Mouse (Mus musculus) urinary bladder, postnatal 4 days (tissue): ENCODE measurements at regions not wholly inside any gene's neighbourhood (a gene's known extent, or its start where the extent isn't known, plus 50 kb on each side); places are given as distances from the start of the nearest gene placed in this dataset.

Experiments
- DNase-seq, 2 experiments: peaks; one replicate each; pipeline ENCODE4 v3.0.0; 2021 to 2022; ENCODE audit warnings: low spot score in 2 of 2

DNA sequence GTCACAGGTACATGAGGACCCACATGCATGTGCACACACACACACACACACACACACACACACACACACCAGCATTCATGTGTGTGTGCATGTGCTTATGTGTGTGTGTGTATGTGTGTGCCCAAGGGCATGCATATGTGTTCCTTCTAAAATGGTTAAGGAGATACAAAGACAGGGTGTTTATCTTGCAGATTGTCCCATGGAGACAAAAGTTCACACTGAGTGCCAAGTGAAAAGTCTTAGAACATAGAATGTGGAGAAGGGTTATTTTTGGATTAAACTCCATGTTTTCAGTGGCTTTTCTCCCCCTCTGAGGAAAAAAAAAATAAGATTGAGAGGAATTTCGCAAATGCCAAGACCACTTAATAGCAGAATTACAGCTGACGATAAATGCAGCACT is 609.9 kb downstream of the Lmo4 start:
- DNase-seq: no peak

DNA sequence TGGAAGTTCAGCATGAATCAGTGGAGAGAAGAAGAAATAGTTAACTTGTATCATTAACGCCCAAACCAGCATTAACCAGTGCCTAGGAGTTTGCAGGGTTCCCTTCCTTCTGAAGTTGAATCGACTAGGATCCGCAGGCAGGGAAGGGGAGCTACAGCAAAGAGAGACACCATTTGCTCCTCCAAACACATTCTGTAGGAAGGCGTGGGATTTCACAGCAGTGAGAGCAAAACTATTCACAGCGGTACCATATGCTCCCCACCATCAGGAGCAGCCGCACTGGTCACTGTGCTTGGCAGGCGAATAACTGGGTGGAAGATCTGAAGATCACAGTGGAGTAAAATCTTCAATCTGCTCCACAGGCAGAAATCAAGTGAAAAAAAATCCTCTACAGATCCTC is 610.3 kb downstream of the Lmo4 start:
- DNase-seq: no peak

DNA sequence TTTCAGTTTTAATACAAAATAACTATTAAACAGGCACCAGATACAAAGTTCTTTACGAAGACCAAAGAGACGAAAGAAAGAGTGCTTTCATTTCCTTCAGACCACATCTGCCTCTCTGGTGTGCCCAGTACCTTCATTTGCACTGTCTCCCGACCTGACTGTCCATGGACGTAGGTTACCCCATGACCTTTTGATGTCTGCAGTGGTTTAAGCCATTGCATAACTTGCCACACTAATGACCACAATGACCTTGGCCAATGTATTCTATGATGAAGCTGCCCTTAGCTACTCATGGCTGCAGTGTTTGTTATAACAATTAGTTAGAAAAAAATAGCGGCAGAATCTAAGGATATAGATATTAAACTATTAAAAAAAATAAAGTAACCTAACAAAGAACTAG is 618.4 kb downstream of the Lmo4 start:
- DNase-seq: no peak

DNA sequence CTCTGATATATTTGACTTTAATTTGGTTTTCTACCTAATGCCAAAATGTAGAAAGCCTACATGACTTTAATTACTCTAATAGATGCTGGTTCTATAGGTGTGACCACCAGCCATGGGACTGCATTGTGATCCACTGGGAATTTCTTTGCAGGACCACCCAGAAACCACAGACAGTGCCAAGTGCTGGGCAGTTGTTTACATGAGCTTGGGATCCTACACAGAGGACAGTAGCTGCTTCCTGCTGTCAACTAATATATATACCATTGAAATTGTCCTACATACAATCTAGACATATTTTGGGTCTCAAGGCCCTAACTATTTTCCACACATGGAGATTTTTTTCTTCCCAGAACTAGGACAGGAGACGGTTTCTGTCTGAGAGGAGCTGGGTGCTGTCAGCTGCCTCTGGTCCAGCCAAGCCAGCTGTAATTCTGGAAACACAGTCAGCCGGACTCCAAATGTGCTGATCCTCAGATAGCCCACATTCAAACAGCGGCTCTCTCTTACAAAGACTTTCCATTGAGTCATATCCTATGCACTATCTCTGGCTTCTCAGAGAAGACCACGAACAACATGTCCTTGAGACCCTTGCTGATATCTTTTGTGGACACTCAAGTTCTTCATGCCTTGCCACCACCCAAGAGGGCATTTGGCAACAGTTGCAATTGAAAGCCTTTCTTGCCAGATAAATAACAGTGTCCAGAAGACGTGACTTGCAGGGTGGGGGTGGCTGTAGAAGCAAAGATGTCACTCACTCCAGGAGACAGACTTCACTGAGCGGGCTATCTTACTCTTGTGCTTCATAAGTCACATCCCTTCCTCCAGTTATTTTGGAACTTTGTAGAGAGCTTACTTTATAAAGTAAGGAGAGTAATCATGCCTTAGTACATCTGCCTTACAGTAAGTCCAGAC is 620.1 kb downstream of the Lmo4 start:
- DNase-seq: no peak

DNA sequence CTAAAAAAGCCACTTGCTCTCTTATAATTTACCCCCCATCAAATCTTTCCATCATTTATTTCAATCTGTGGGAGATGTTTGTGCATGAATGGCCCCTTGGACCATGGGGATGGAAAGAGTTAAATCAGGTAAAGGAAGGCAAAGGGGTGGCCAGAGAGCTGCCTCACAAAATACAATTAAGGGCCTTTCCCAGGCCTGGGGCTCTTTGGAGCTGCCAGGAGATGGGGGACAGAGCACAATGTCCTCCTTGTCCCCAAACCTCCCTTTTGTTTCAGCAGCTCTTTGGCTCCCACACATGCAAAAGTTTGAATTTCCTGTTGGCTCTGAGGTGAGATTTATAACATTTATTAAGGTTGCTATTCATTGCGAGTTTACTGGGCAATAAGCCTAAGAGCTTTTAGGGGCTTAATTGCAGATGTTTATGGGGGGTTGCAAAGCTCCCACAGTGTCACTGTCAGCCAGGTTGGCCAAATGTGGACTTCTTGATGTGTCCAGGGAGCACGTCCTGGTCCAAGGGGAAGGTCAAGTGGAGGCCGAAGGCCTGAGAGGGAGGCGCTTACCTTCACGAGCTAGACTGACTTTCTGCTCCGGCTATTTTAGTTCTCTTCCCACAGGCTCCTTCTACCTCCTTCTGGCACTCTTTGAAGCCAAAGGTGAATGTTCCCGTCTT is 628.5 kb downstream of the Lmo4 start:
- DNase-seq: no peak

DNA sequence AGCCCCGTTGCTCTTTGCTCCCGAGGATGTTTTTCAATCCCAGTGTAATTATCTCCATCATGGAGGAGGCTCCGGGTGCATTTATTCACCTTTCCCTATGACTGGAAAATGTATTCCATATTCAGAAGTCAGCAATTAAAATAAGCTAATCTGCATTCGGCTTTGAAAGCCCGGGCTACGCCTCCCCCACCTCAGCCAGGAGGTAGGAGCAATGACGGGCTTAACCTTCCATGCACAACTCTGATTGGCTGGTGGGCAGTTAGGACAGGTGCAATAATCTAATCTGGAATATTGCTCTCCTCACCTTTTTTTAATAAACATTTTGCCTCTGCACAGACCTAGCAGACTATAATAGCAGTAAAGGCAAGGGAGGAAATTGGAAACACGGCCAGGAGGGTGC is 629.3 kb downstream of the Lmo4 start:
- DNase-seq: no peak

DNA sequence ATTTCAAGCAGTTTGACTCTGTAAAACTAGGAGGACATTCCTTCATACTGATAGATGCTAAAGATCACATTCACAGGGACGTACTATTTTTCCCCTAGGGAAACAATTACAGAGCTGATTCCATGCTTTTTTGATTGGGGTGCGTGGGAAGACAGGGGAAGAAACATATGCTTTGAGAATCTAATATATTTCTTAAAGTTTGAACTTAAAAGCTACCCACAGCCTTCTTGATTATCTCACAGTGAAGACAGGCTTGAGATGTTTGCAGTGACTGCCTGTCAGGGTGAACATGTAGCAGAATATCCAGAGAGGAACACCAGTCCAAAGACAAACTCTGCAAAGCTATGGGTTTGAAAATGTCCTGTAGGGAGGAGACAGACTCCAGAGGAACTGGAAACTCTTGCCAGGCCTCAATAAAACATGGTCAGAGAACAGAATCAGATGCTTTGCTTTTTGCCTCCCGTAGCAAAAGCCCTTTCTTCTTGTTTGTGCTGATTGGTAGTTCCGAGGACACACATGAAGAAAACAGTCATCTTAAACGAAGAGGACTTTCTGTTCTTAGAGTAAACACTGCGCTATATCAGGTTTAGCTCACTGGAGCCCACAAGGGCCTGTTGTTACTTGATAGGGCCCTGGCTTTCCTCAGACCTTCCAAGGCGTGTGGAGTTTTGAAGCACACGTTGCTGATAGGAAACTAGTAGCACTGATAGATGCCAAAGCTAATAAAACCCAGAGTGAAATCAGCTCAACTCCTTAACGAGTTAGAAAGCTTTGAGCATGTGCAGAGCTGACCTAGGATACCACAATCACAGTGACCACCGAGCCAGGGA is 630.8 kb downstream of the Lmo4 start:
- no peak for DNase-seq

DNA sequence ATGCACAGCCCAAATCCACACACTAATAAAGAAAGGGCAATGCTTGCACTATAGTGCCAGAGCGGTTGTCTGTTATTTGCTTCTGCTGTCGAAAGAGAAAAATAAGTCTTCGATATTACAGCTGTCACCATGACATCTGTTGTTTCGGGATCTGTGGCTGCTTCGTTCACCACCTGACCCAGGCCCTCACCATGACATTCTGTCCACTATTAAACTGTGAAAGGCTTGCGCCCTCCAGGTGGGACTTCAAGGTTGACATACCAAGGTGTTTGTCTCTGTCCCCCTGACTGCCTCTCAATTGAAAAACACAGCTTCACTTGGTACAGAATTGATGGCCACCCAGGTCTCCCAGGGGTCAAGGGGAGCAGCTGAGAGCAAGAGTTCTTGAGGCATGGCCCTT is 635.1 kb downstream of the Lmo4 start:
- no peak for DNase-seq

DNA sequence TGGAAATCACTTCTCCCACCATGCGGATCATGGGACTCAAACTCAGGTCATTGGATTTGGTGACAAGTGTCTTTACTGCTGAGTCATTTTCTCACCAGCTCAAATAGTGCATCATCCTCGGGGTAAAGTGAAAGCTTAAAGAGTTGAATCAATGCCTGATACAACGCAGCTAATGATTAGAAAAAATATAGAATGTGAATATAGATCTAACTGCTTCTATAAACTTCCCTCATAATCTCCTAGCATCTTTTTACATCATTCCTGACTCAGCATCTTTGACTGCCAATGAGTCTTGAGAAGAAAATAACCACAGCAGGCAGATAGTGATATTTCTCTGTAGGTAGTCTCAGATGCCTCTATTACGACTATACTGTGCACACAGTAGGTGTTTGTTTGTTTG is 640.0 kb downstream of the Lmo4 start:
- no peak for DNase-seq

DNA sequence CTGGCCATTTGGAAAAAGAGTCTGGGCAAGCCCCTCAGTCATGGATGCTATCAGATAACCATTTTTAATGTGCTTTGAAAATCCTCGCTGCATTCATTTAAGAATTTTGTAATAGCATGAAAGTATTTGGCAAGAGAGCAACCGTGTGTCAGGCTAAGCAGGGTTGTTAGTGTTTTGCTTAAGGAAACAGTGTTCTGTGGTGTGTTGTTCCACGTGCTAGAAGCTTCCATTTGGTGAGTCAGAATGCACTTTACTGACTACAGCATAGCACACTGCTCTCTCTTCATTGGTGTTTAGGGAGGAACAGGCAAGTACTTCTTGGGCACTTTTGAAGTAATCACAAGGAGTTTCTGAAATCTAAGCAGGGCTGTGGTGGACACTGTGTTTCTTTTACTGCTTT is 661.0 kb upstream of the Pkn2 start:
- DNase-seq: no peak

DNA sequence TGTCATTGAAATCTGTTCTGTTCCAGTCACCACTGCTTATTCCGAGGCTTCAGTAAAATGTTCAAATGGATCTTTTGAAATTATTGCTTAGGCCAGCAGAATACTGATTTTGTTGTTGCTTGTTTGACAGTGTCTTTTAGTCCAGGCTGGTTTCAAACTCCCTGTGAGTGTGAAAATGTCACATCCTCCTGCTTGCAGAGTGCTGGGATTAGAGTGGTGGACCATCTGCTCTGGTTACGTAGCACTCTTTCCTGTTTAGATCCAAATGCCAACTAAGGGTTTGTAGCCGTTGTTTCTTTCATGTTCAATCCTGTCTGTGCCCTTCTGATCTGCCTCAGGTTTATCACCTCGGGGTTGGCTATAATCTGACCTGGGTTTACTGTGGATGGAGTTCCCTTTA is 646.2 kb upstream of the Pkn2 start:
- no peak for DNase-seq

DNA sequence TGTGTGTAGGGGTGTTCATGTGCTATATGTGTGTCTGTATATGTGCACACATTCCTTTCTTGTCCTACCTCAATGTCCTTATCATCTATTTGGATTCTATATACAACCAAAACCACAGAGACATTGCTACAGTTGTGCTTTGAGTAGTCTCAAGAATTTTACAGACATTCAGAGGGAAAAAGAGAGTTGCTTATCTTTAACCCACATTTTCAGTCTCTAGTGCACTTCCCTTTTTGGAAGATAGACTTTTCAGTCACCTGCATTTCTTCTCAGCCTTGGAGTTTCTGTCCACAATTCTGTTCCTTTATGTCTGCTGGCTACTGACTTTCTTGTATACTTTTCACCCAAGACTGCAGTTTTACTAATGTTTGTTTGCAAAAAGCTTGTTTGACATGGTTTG is 645.5 kb upstream of the Pkn2 start:
- no peak for DNase-seq

DNA sequence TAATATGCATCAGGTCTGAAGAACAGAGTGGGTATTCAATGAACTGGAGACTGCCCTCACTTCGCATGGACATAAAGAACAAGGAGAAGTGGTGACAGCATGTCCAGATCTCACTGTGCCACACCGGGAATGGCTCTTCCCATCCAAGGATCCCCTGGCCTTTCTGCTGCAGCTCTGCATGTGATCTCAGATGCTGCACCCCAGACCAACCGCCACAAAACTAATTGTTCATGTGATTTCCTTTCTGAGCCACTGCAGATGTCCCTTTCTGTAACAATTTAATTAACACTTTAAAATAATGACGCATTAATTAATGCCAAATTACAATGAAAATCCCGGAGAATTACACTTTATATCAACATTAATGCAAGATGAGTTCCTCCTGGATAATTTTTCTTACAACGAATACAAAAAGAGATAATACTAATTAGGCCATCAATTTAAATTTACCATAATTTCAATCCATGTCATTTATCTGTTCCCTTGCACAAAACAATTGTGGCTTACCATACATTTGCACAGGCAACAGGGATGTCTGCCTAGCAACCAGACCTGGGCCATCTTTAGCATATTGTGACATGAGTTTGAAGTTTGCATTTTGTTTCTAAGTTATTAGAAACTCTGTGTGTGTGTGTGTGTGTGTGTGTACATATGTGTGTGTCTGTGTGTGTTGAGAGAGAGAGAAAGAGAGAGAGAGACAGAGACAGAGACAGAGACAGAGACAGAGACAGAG is 630.9 kb upstream of the Pkn2 start:
- DNase-seq: no peak

DNA sequence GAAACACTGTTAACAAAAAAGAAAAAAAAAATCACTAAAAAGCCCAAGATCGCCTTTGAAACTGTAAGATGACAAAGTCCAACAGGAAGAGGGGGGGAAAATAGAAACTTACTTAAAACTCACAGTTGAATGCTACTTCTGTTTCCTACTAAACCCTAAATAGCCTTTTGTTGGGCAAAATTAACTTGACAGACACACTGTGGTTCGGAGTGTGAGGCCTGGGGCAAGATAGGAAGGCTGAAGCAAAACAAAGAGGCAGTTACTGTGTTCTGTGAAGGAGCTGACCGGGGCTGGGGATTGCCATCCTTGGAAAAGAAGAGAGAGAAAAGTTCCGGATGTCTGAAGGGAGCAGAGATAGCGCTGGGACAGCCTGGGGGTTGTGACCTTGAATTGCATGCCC is 627.7 kb upstream of the Pkn2 start:
- DNase-seq: no peak

DNA sequence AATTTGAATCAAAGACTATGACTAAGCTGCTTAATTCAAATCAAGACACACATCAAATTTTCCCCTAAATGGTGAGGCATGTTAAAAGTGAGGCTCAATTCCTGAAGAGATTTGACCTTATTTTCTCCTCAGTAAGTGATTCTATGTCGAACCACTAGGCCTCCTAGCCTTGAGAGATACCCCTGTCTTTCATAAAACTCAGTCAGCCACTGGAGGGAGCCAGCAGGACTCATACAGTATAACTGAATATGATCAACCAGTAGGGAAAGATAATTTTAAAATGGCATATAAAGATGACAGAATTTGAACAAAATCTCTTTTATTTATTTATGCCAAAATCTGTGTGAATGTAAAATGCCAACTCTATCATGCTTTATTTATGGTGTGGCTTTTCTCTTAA is 626.5 kb upstream of the Pkn2 start:
- no peak for DNase-seq

DNA sequence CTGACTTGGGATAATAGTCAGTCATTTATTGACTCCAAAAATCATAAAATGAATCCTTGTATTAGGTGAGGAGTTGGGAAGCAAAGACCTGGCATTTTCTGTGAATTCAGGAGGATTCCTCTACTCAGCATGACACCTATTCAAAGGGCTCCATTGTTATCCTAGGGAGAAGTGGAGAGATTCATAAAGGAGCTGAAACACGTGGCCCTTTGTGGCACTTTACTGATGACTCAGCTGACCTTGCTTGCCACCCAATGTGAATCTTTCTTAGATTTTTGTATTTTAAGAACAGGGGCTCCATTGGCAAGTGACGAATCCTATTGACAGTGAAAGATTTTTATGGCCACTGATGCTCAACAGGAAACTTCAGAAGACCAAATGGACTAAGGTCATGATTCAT is 619.2 kb upstream of the Pkn2 start:
- DNase-seq: no peak

DNA sequence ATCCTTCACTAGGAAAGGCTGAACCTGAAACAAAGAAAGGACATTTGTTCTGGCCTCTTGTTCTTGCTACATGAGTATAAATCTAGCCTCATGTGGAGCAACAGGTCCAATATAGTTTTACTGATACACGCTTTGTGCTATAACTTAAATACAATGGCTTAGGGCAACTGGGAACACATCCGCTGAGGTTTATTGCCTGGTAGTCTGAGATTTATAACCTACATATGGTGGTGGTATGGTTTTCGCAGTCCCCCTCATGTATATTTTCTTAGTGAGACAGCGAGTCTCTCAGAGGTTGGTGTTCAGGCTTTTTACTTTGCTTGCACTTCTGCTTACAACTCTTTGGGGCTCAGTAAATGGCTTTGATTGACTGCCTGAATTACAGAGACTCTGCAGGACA is 613.6 kb upstream of the Pkn2 start:
- no peak for DNase-seq

DNA sequence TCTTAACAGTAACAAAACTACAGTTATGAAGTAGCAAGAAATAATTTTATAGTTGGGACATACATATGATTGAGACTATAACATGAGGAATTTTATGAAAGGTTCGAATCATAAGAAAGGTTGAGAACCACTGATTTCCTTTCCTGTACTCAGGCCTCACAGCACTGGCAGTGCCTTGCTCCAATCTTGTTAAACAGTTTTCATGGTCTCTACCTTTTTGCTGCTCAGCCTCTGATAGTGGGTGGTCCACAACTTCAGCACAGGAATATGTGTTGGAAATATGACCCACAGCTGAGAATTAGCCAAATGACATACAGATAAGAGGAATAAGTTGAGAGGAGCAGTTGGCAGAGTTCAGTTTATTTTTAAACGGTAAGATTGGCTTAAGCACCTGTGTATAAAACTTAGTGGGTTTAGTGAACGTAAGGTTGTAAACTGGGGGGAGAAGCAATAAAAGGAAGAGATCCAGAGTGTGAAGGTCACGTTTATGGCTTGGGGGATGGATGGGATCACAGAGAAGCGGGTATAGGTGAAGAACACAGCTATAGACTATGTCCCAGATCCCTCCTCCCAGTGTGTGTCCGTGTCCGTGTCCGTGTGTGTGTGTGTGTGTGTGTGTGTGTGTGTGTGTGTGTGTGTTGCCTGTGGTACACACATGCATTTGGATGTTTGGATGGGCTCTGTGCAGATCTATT is 596.3 kb upstream of the Pkn2 start:
- no peak for DNase-seq

DNA sequence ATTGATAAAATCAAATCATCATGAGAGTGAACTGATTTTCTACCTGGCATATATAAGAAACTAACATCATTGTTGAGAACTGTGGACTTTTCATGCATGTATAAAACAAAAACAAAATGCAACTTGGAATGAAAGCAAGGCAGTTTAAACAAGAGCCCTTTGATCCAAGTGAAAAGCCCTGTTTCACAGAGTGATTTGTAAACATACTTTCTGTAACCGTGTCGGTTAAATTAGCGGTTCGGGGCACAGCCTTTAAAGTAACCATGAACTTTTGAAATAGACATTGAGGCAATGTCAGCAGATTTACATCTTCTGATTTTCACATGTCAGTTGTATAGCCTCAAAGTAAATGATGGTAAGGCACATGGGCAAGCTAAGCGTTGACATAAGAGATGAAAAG is 593.7 kb upstream of the Pkn2 start:
- DNase-seq: no peak

DNA sequence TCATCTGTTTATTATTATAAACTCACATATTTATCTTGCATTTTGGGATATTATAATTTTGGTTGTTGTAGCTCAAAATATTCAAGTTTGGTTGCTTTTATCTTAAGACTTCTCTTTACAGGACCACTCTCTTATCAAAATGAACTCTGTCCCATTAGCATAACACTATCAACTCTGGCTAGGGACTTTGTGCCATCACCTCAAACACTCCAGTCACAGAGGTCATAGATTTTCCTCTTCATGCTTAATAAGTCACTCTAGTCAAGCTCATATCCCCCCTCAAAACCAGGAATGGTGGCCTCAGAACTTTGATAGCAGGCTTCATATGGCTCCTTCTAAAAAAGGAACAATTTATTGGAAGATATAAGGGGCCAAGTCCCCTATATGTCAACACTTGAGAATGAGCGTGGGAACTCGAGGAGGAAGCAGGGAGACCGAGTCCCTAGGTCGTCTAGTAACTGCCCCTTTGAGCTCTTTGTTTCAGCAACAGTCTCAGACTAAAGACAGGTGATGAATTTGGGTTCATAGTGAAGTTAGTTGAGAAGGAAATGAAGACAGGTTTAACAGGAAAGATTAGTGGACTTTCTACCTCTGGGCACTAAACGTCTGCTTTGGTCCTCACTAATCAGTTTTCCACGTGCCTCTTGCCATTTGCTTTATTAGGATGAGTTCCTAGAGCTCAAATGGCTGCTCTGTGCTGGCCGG is 565.4 kb upstream of the Pkn2 start:
- DNase-seq: no peak

DNA sequence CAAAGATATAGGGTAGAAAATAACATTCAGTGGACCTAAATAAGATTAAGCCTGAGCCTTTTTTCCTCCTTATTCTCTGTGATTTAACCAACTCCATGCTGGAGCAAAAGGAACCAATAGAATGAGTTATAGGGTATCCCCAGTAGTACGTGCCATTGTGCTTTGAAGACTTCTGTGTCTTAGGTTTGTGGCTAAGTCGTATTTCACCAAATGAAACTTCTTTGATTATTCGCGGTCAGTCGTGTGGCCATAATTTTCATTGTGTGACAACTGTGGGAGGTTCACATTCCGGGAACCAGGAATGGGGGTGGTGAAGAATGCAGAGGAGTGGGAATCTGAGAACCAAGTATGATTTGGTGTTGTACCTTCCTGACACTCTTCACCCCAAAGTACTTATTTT is 535.6 kb upstream of the Pkn2 start:
- no peak for DNase-seq
